Mouse (Mus musculus) 416B (cell line): ENCODE data around the gene Gm6880.
"Not testable (repeated sequence)": the region's sequence is repeated elsewhere in the genome, so short reads cannot be mapped to it uniquely, and the experiment has no call there.

Source experiments
- DNase-seq: peaks from one replicate; pipeline ENCODE4 v3.0.0; 2011; ENCODE audit warnings: low read depth

Gene Gm6880

GRCm38 (mm10) chrX:74481349-74481885 lies at the start of gene Gm6880:
Gene Gm6880, minus strand, starts transcription at chrX:74481399.
- DNase-seq: not testable (repeated sequence)

- DNase-seq: not testable (repeated sequence)
These were observed 36.3 kb upstream of the Gm6880 start for GRCm38 (mm10) chrX:74517461-74517860.

GRCm38 (mm10) chrX:74497131-74497530 lies 15.9 kb upstream of the Gm6880 start:
- DNase-seq: no peak

GRCm38 (mm10) chrX:74452773-74453172 lies 28.4 kb downstream of the Gm6880 start:
- DNase-seq: peak; percentile 70

- peak; percentile 84 for DNase-seq
These were observed 29.9 kb downstream of the Gm6880 start for GRCm38 (mm10) chrX:74451157-74451912.
